Comparison of ENCODE assay signal across 26 mouse cellular contexts in the genomic region with DNA sequence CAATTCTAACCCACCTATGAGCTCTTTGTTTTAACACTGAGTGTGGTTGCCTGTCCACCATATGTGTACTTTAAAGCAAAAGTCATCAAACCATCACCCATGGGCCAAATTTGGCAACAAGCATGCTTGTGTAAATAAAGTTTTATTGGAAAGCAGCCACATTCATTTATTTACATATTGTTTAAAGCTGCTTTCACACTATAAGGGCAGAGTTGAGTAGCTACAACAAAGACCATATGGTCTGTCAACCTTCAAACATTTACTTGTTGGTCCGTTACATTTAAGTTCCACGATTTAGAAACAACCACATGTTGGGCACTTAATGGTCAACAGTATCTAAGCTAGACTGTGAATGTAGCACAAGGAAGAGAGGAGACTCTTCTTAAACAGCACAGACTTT.
A peak's percentile ranks its signal among the peaks of the same experiment; 100 is the strongest.
DNase-seq lines count a peak whose midpoint lies in the region; ATAC-seq and TF ChIP-seq lines count a peak whose summit lies in the region.
"Had no signal": no experiment of that assay in that cellular context is flagged by ENCODE, and none has a peak within 500 bp of the region (broad histone marks: within the 10 kb centered on the region; RNA-seq: fewer than 3 reads in every experiment).

No protein-coding gene starts in this region.

- TF ChIP-seq POLR2A in limb, embryonic 14.5 days (IDR thresholded peaks at IDR 0.05; ENCODE audit: borderline replicate concordance, extremely low read depth, insufficient read depth, insufficient read length): no peak

- DNase-seq in kidney, adult 11 months: no peak
- DNase-seq in limb, embryonic 14.5 days (ENCODE audit: low spot score): peak; percentile 3
- DNase-seq in limb, embryonic 10.5 days (ENCODE audit: low spot score): no peak
- DNase-seq in lung, postnatal 25 days (ENCODE audit: low spot score): no peak
- no peak for DNase-seq in left cerebral cortex, adult 11 months (ENCODE audit: low spot score)
- DNase-seq: adrenal gland, adult 2 months; adrenal gland, postnatal 14 days; cerebellum, adult 11 months; cerebellum, adult 2 months; cerebellum, adult 9-11 months; cerebellum, postnatal 25 days; gastrocnemius, postnatal 10 days; gastrocnemius, postnatal 36 days; heart, adult 2 months; heart, postnatal 14 days; heart, postnatal 4 days had no signal

- WGBS in kidney, embryonic 14.5 days: 50% methylated on average over 2 of the region's 2 CpGs
- 42% methylated on average over 2 of the region's 2 CpGs for WGBS in limb, embryonic 14.5 days
- 76% methylated on average over 2 of the region's 2 CpGs for WGBS in limb, embryonic 10.5 days
- WGBS in lung, embryonic 16.5 days: 38% methylated on average over 2 of the region's 2 CpGs

- H3K27ac ChIP-seq in kidney, embryonic 14.5 days (ENCODE audit: low read depth, low read length): no peak overlapping the region
- no peak overlapping the region for H3K27ac ChIP-seq in limb, embryonic 14.5 days (replicated peaks; ENCODE audit: low read depth, low read length)
- no peak overlapping the region for H3K27ac ChIP-seq in limb, embryonic 10.5 days
- peak overlapping the region; percentile 12; the same call in 1 of the 2 replicates for H3K27ac ChIP-seq in lung, embryonic 16.5 days (ENCODE audit: low read length)
- H3K27ac ChIP-seq: embryonic facial prominence, embryonic 13.5 days; forebrain, embryonic 10.5 days; forebrain, embryonic 13.5 days; heart, adult 2 months; heart, embryonic 10.5 days; heart, embryonic 13.5 days; hindbrain, embryonic 14.5 days had no signal

- no peak overlapping the region for H3K9ac ChIP-seq in kidney, embryonic 14.5 days (ENCODE audit: low read depth, low read length)
- H3K9ac ChIP-seq in limb, embryonic 14.5 days (ENCODE audit: low read depth, low read length, severe bottlenecking): no peak overlapping the region
- H3K9ac ChIP-seq in lung, embryonic 16.5 days (ENCODE audit: low read length): no peak overlapping the region
- H3K9ac ChIP-seq: embryonic facial prominence, embryonic 13.5 days; forebrain, embryonic 13.5 days; heart, embryonic 13.5 days; hindbrain, embryonic 14.5 days had no signal

- no peaks in the 10 kb centered on the region for H3K4me1 ChIP-seq in kidney, embryonic 14.5 days (ENCODE audit: control insufficient read depth, insufficient read depth, low read length)
- no peaks in the 10 kb centered on the region for H3K4me1 ChIP-seq in limb, embryonic 14.5 days (ENCODE audit: control insufficient read depth, insufficient read depth, low read length)
- H3K4me1 ChIP-seq in limb, embryonic 10.5 days: no peaks in the 10 kb centered on the region
- H3K4me1 ChIP-seq in lung, embryonic 16.5 days (replicated peaks; ENCODE audit: control insufficient read depth, insufficient read depth, low read length): no peaks in the 10 kb centered on the region
- H3K4me1 ChIP-seq: embryonic facial prominence, embryonic 13.5 days; forebrain, embryonic 10.5 days; forebrain, embryonic 13.5 days; heart, embryonic 10.5 days; heart, embryonic 13.5 days had no signal

- H3K4me2 ChIP-seq in kidney, embryonic 14.5 days (replicated peaks; ENCODE audit: low read depth, low read length): no peak overlapping the region
- H3K4me2 ChIP-seq in limb, embryonic 14.5 days (replicated peaks; ENCODE audit: low read depth, low read length, severe bottlenecking): no peak overlapping the region
- H3K4me2 ChIP-seq in lung, embryonic 16.5 days (ENCODE audit: low read depth, low read length): no peak overlapping the region
- H3K4me2 ChIP-seq: embryonic facial prominence, embryonic 13.5 days; forebrain, embryonic 13.5 days; heart, embryonic 13.5 days; hindbrain, embryonic 14.5 days had no signal

- H3K36me3 ChIP-seq in kidney, embryonic 14.5 days (ENCODE audit: control insufficient read depth, insufficient read depth, low read length): no peaks in the 10 kb centered on the region
- no peaks in the 10 kb centered on the region for H3K36me3 ChIP-seq in limb, embryonic 14.5 days (ENCODE audit: control insufficient read depth, insufficient read depth, low read length)
- no peaks in the 10 kb centered on the region for H3K36me3 ChIP-seq in limb, embryonic 10.5 days
- H3K36me3 ChIP-seq in lung, embryonic 16.5 days (ENCODE audit: control insufficient read depth, insufficient read depth, low read length): no peaks in the 10 kb centered on the region
- H3K36me3 ChIP-seq: embryonic facial prominence, embryonic 13.5 days; forebrain, embryonic 10.5 days; heart, embryonic 10.5 days; heart, embryonic 13.5 days had no signal

- H3K27me3 ChIP-seq in kidney, embryonic 14.5 days (ENCODE audit: control insufficient read depth, insufficient read depth, low read length): no peaks in the 10 kb centered on the region
- no peaks in the 10 kb centered on the region for H3K27me3 ChIP-seq in limb, embryonic 14.5 days (ENCODE audit: control insufficient read depth, insufficient read depth, low read length)
- no peaks in the 10 kb centered on the region for H3K27me3 ChIP-seq in limb, embryonic 10.5 days (ENCODE audit: low read depth, poor library complexity, severe bottlenecking)
- no peaks in the 10 kb centered on the region for H3K27me3 ChIP-seq in lung, embryonic 16.5 days (ENCODE audit: control insufficient read depth, insufficient read depth, low read depth, low read length)
- H3K27me3 ChIP-seq: embryonic facial prominence, embryonic 13.5 days; forebrain, embryonic 13.5 days; heart, embryonic 13.5 days had no signal

- H3K4me3 ChIP-seq in kidney, embryonic 14.5 days (ENCODE audit: low read length): no peak overlapping the region
- no peak overlapping the region for H3K4me3 ChIP-seq in limb, embryonic 14.5 days (replicated peaks; ENCODE audit: low read length)
- no peak overlapping the region for H3K4me3 ChIP-seq in limb, embryonic 10.5 days
- no peak overlapping the region for H3K4me3 ChIP-seq in lung, embryonic 16.5 days (ENCODE audit: low read length)
- H3K4me3 ChIP-seq: embryonic facial prominence, embryonic 13.5 days; forebrain, embryonic 10.5 days; forebrain, embryonic 13.5 days; heart, adult 2 months; heart, embryonic 10.5 days; heart, embryonic 13.5 days had no signal

- peak; percentile 71; the same call in 1 of the 2 replicates for ATAC-seq in kidney, embryonic 14.5 days (ENCODE audit: low FRiP score, low TSS enrichment)
- no peak for ATAC-seq in limb, embryonic 14.5 days (ENCODE audit: low FRiP score, low read depth)
- ATAC-seq in lung, embryonic 16.5 days (ENCODE audit: low read depth): peak; percentile 97
- ATAC-seq: CD4-positive, CD25-positive, alpha-beta regulatory T cell, adult 4 months; forebrain, embryonic 13.5 days; forebrain, embryonic 16.5 days had no signal

- H3K9me3 ChIP-seq in kidney, embryonic 14.5 days (ENCODE audit: control insufficient read depth, low read length): no peaks in the 10 kb centered on the region
- no peaks in the 10 kb centered on the region for H3K9me3 ChIP-seq in limb, embryonic 14.5 days (ENCODE audit: control insufficient read depth, low read length)
- no peaks in the 10 kb centered on the region for H3K9me3 ChIP-seq in limb, embryonic 10.5 days (replicated peaks)
- H3K9me3 ChIP-seq in lung, embryonic 16.5 days (ENCODE audit: control insufficient read depth, low read length): no peaks in the 10 kb centered on the region
- H3K9me3 ChIP-seq: embryonic facial prominence, embryonic 13.5 days; forebrain, embryonic 10.5 days; forebrain, embryonic 13.5 days; heart, embryonic 10.5 days; heart, embryonic 13.5 days had no signal
